Mouse (Mus musculus) bone marrow, adult 2 months (tissue): ENCODE results near the gene Dnase1.

Source experiments
- CTCF ChIP-seq: fragments of 200-500 bp; IDR thresholded peaks from 2 replicates; pipeline ENCODE4 v1.5.1; 2011; ENCODE audit warnings: low read length, control low read depth; ENCODE audit not compliant: control insufficient read depth, insufficient read depth
- POLR2A ChIP-seq: fragments of 200-500 bp; IDR thresholded peaks from 2 replicates; pipeline ENCODE4 v1.6.1; 2011; ENCODE audit warnings: low read depth, mild to moderate bottlenecking, control low read depth, low read length, borderline replicate concordance; ENCODE audit not compliant: control insufficient read depth

GRCm38 (mm10) chr16:4012882-4013570 is 23.7 kb upstream of the Dnase1 start:
- TF ChIP-seq POLR2A (no peak), CTCF (no peak)
